Mouse (Mus musculus): ENCODE measurements at regions not wholly inside any gene's neighbourhood (a gene's known extent, or its start where the extent isn't known, plus 50 kb on each side); places are given as distances from the start of the nearest gene placed in this dataset.
A peak's percentile ranks its signal among the peaks of the same experiment; 100 is the strongest.
"Not testable (repeated sequence)": the region's sequence is repeated elsewhere in the genome, so short reads cannot be mapped to it uniquely, and the experiment has no call there.

GRCm38 (mm10) chr6:50818891-50819541, 164.8 kb upstream of the Npvf start:
- DNase-seq (ENCODE audit: extremely low spot score in 1 of 2, low spot score in 1 of 2) = no peak

- no peak for DNase-seq (ENCODE audit: extremely low spot score in 1 of 2, low spot score in 1 of 2)
These were observed 167.4 kb upstream of the Npvf start for GRCm38 (mm10) chr6:50821401-50822235.

GRCm38 (mm10) chr6:50822236-50823151, 168.3 kb upstream of the Npvf start:
- DNase-seq (ENCODE audit: extremely low spot score in 1 of 2, low spot score in 1 of 2) = no peak

DNA sequence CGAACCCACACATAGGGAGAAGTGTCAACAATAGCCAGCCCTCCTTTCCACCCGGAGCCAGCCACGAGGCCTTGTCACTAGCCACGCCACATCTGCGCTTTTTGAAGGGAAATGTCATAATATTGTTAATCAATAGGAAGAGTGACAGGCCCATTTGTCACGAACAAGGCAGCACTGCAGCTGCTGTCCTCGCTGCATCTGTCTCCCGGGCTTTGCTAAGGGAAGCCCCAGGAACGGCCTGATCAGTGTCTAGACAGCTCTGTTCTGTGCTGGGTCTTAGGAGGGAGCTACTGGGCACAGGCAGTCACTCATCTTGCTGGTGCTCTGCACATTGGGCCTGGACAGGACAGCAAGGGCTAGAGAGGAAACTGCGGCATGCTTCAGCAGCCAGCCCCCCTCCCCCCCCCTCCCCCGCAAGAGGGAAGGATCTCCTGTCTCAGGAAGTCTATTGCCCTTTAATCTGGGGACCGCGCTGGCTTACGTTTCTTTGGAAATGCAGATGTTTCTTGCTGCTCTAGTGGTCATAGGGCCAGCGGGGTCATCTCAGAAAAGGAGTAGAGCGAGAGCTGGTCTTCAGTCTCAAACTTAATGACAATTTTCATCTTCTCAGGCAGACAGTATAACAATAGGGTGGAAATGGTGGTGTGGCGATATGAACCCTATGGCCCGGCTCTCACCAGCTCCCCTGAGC, 169.1 kb upstream of the Npvf start:
- no peak for DNase-seq (ENCODE audit: extremely low spot score in 1 of 2, low spot score in 1 of 2)

- no peak for DNase-seq (ENCODE audit: extremely low spot score in 1 of 2, low spot score in 1 of 2)
These were observed 170.2 kb upstream of the Npvf start for GRCm38 (mm10) chr6:50824466-50824865.

DNA sequence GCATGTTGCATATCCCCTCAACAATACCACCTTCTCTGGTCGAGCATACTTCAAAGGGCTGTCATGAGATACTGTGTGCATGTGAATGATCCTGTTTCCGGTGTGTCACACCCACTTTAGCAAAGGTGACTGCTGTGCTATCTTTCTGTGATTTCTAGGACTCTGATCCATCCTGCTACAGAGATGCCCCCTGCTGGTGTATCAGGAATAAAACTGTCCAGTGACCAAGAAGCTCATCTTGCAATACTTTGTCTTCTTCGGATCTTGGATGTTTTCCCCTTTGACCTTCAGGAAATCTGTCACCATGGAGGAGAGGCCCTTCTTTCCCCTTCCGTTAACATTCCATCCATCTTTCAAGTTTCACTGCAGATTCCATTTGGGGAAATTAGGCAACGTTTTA, 177.5 kb upstream of the Npvf start:
- DNase-seq (ENCODE audit: extremely low spot score in 1 of 2, low spot score in 1 of 2) = no peak

DNA sequence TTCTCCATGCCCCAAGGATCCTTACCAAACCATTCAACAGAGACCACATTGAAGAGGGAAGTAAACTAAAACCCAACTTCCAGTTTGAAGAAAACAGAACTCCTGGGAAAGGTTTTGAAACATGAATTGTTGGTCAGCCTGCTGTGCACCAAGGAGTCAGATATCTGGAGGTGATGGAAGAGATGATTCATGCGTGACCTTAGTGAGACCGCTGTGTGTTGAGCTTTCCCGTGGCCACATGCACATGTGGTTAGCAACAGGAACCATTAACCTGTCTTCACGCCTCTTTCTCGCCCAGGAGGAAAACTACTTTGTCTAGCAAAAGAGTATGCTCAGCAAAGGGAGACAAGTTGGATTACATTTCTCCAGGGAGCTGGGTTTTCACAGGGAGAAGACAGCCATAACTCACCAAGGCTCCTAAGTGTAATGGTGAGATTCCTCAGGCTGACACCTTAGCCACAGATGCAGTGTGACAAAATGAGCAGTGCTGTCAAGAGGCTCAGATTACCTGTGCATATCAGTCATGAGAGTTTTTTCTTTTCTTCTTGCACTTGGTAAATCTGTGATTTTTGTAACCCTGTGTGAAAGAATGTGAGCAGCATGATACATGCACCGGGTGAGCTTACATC, 181.9 kb upstream of the Npvf start:
- DNase-seq (ENCODE audit: extremely low spot score in 1 of 2, low spot score in 1 of 2) = no peak

DNA sequence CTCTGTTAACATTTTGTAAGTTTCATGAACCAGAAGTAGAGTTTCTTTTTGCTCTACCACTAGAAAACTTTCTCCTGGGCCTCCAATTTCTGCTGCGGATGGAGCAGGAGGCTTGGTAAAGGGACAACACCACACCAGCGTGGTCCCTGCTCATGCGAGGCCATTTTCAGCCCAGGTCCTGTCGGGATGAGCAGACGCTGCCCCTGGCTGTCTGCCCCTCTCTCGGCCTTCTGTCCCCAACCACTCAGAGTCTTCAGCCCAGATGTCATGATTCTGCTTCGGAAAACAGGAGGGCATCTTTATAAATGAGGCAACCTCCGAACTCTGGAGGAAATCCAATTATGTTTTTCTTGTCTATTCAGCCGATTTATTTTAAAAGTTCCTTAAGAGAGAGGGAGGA, 186.6 kb upstream of the Npvf start:
- no peak for DNase-seq (ENCODE audit: extremely low spot score in 1 of 2, low spot score in 1 of 2)

DNA sequence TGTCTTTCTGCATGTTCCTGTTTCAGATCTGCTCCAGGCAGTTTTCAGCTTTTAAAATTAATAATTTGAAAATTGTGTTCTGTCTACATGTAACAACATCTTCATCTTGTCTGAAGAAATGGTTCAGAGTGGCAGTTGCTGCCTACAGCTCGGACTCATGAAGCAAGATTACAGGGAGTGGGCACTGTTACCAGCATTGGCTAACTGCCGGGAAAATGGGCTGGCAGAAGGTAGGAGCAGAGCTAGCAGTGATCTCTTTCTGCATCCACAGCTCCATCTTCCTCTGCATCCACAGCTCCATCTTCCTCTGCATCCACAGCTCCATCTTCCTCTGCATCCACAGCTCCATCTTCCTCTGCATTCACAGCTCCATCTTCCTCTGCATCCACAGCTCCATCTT, 191.0 kb upstream of the Npvf start:
- DNase-seq (ENCODE audit: extremely low spot score in 1 of 2, low spot score in 1 of 2) = not testable (repeated sequence)

- no peak for DNase-seq (ENCODE audit: extremely low spot score in 1 of 2, low spot score in 1 of 2)
These were observed 192.7 kb upstream of the Npvf start for GRCm38 (mm10) chr6:50846740-50847516.

GRCm38 (mm10) chr6:50847548-50847947, 193.3 kb upstream of the Npvf start:
- no peak for DNase-seq (ENCODE audit: extremely low spot score in 1 of 2, low spot score in 1 of 2)

GRCm38 (mm10) chr6:50859162-50859561, 204.9 kb upstream of the Npvf start:
- no peak for DNase-seq (ENCODE audit: extremely low spot score in 1 of 2, low spot score in 1 of 2)

GRCm38 (mm10) chr6:50877991-50878390, 223.8 kb upstream of the Npvf start:
- DNase-seq (ENCODE audit: extremely low spot score in 1 of 2, low spot score in 1 of 2) = no peak

DNA sequence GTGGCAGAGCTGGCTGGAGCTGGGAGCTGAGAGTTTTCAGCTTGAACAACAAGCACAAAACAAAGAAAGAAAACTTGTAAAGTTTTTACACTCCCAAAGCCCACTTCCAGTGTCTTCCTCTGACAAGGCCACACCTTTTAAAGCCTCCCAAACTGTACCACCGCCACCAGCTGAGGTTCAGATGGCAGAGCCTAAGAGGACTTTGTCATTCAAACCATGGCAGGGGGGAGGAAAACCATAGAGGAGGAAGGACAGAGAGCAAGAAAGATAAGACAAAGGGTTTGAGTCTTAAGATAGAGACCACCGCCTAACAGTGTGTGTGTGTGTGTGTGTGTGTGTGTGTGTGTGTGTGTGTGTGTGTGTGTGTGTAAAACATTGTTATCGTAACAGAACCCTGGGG, 228.1 kb upstream of the Npvf start:
- DNase-seq (ENCODE audit: extremely low spot score in 1 of 2, low spot score in 1 of 2) = no peak

- no peak for DNase-seq (ENCODE audit: extremely low spot score in 1 of 2, low spot score in 1 of 2)
These were observed 228.5 kb upstream of the Npvf start for GRCm38 (mm10) chr6:50882759-50883158.

DNA sequence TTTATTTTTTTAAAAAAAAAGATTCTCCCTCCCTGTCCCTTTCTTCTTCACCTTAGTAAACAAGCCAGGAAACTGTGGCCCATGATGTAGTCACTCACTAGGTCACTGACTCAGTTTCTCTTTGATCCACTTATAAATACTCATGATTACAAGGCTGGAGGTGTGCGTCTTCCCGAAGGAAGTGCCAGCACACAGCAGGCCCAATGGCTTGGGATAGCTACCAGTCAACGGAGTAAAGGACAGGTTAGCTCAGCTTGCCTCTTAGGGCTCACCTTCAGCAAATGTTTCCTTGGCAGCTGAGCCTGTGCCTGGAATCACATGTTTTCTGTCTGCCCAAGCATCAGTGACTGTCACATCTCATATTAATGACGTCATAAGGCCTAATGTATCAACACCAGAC, 230.8 kb upstream of the Npvf start:
- no peak for DNase-seq (ENCODE audit: extremely low spot score in 1 of 2, low spot score in 1 of 2)

GRCm38 (mm10) chr6:50885771-50886360, 231.6 kb upstream of the Npvf start:
- DNase-seq (ENCODE audit: extremely low spot score in 1 of 2, low spot score in 1 of 2) = no peak

- DNase-seq (ENCODE audit: extremely low spot score in 1 of 2, low spot score in 1 of 2) = peak; percentile 3 to 37
These were observed 236.3 kb upstream of the Npvf start for GRCm38 (mm10) chr6:50890370-50891204.
